Mouse (Mus musculus) forebrain, embryonic 12.5 days (tissue): ENCODE data around the gene Mdh1b. TPM values are rescaled to one million over a fixed set of nuclear protein-coding genes. Genes with fewer than 3 reads are reported as not detected.

Source experiments
- ATAC-seq: fragments of 200-750 bp; cut with Nextera tagmentation; 2 replicates; pipeline ENCODE4 v1.8.0; 2017; ENCODE audit warnings: moderate TSS enrichment; ENCODE audit not compliant: low FRiP score
- H3K27ac ChIP-seq: fragments of 300-500 bp; sonication (generic); 2 replicates; pipeline ENCODE4 v1.5.1; 2016; ENCODE audit warnings: mild to moderate bottlenecking
- H3K27me3 ChIP-seq: fragments of 300-500 bp; sonication (generic); 2 replicates; pipeline ENCODE4 v1.6.1; 2016; ENCODE audit warnings: mild to moderate bottlenecking
- H3K36me3 ChIP-seq: fragments of 300-500 bp; sonication (generic); replicated peaks from 2 replicates; pipeline ENCODE4 v1.6.1; 2016; ENCODE audit warnings: mild to moderate bottlenecking
- H3K4me1 ChIP-seq: fragments of 300-500 bp; sonication (generic); 2 replicates; pipeline ENCODE4 v1.6.1; 2016
- H3K4me2 ChIP-seq: fragments of 300-500 bp; sonication (generic); 2 replicates; pipeline ENCODE4 v1.6.1; 2016; ENCODE audit warnings: mild to moderate bottlenecking, moderate library complexity
- H3K4me3 ChIP-seq: fragments of 300-500 bp; sonication (generic); replicated peaks from 2 replicates; pipeline ENCODE4 v1.5.1; 2016; ENCODE audit warnings: mild to moderate bottlenecking
- H3K9ac ChIP-seq: fragments of 300-500 bp; sonication (generic); 2 replicates; pipeline ENCODE4 v1.6.1; 2016; ENCODE audit warnings: mild to moderate bottlenecking
- H3K9me3 ChIP-seq: fragments of 300-500 bp; sonication (generic); 2 replicates; pipeline ENCODE4 v1.6.1; 2016
- WGBS: fragments of 180-500 bp; shearing (Covaris S2); methylation state at CpG from one replicate; pipeline ENCODE4 v1.1.7; 2016; 5-methylcytosine and 5-hydroxymethylcytosine counted together
- polyA plus RNA-seq: library from polyadenylated mRNA; unstranded; fragments of >200 nt; fragmentation: Nextera tagmentation; extraction: Ambion mirVana; gene quantifications from 2 replicates; pipeline ENCODE4 v1.2.1, GENCODE M21; 2016

Mdh1b gene
- 0.33 and 0.42 TPM in 2 replicates for polyA plus RNA-seq

GRCm38 (mm10) chr1:63730240-63730771, at the start of gene Mdh1b, which contains the start of gene Fastkd2:
Gene Mdh1b, minus strand, starts transcription at chr1:63730318.
Gene Fastkd2, plus strand, starts transcription at chr1:63730614.
- ATAC-seq, result peak; percentile 96
- Histone ChIP-seq H3K27me3 (peaks cover 7% of the 10 kb centered on the region), H3K4me1 (peaks cover 16% of the 10 kb centered on the region), H3K9ac (peak within 1 kb of the TSS; percentile 56), H3K36me3 (no peaks in the 10 kb centered on the region), H3K27ac (no peak within 1 kb of the TSS), H3K4me2 (peak within 1 kb of the TSS; percentile 65), H3K4me3 (peak within 1 kb of the TSS; percentile 58), H3K9me3 (no peaks in the 10 kb centered on the region)
- under 1% methylated on average over 31 of the region's 31 CpGs for whole genome bisulfite sequencing

GRCm38 (mm10) chr1:63776902-63777630, 46.9 kb upstream of the Mdh1b start:
- Histone ChIP-seq H3K36me3 (no peaks in the 10 kb centered on the region), H3K4me1 (no peaks in the 10 kb centered on the region), H3K9ac (no peak overlapping the region), H3K27ac (no peak overlapping the region), H3K9me3 (0 out of 2 replicates have a peak, but pooled peaks cover 4% of the 10 kb centered on the region), H3K27me3 (no peaks in the 10 kb centered on the region), H3K4me3 (no peak overlapping the region), H3K4me2 (no peak overlapping the region)
- ATAC-seq, result no peak
- 75% methylated on average over 4 of the region's 4 CpGs for WGBS

- Histone ChIP-seq H3K27ac (no peak overlapping the region), H3K4me3 (no peak overlapping the region), H3K27me3 (no peaks in the 10 kb centered on the region), H3K9me3 (0 out of 2 replicates have a peak, but pooled peaks cover 4% of the 10 kb centered on the region), H3K9ac (no peak overlapping the region), H3K4me2 (no peak overlapping the region), H3K36me3 (no peaks in the 10 kb centered on the region), H3K4me1 (no peaks in the 10 kb centered on the region)
- no peak for ATAC-seq
- 76% methylated on average over 1 of the region's 1 CpGs for WGBS
Observed at GRCm38 (mm10) chr1:63776396-63776795, 46.3 kb upstream of the Mdh1b start.

- H3K9me3 ChIP-seq, result 0 out of 2 replicates have a peak, but pooled peaks cover 4% of the 10 kb centered on the region
- no peak overlapping the region for H3K9ac ChIP-seq
- H3K27me3 ChIP-seq, result no peaks in the 10 kb centered on the region
- ATAC-seq, result no peak
- no peaks in the 10 kb centered on the region for H3K36me3 ChIP-seq
- peaks cover 14% of the 10 kb centered on the region for H3K4me1 ChIP-seq
- WGBS, result 59% methylated on average over 7 of the region's 7 CpGs
- no peak overlapping the region for H3K4me3 ChIP-seq
- H3K27ac ChIP-seq, result no peak overlapping the region
- no peak overlapping the region for H3K4me2 ChIP-seq
Observed at GRCm38 (mm10) chr1:63770309-63770708, 40.2 kb upstream of the Mdh1b start.

- Histone ChIP-seq H3K36me3 (no peaks in the 10 kb centered on the region), H3K27me3 (no peaks in the 10 kb centered on the region), H3K4me1 (peaks cover 20% of the 10 kb centered on the region), H3K9me3 (no peaks in the 10 kb centered on the region), H3K4me3 (no peak within 1 kb of the TSS), H3K27ac (no peak within 1 kb of the TSS), H3K4me2 (no peak within 1 kb of the TSS), H3K9ac (no peak within 1 kb of the TSS)
- no peak for ATAC-seq
- WGBS, result 84% methylated on average over 5 of the region's 5 CpGs
Observed at GRCm38 (mm10) chr1:63769167-63769566, 39.0 kb upstream of the Mdh1b start, which contains the start of gene 4933402D24Rik. Gene 4933402D24Rik, minus strand, starts transcription at chr1:63769267.

GRCm38 (mm10) chr1:63768112-63768511, 38.0 kb upstream of the Mdh1b start:
- Histone ChIP-seq H3K27ac (no peak overlapping the region), H3K4me2 (no peak overlapping the region), H3K36me3 (no peaks in the 10 kb centered on the region), H3K9me3 (no peaks in the 10 kb centered on the region), H3K4me3 (no peak overlapping the region), H3K27me3 (no peaks in the 10 kb centered on the region), H3K4me1 (peaks cover 30% of the 10 kb centered on the region), H3K9ac (no peak overlapping the region)
- ATAC-seq, result no peak
- 79% methylated on average over 8 of the region's 8 CpGs for WGBS

- 53% methylated on average over 7 of the region's 7 CpGs for WGBS
- Histone ChIP-seq H3K4me2 (peak overlapping the region; percentile 10; the same call in 1 of the 2 replicates), H3K27ac (peak overlapping the region; percentile 81), H3K9me3 (no peaks in the 10 kb centered on the region), H3K9ac (no peak overlapping the region), H3K4me1 (peaks cover 30% of the 10 kb centered on the region), H3K27me3 (no peaks in the 10 kb centered on the region), H3K36me3 (no peaks in the 10 kb centered on the region), H3K4me3 (no peak overlapping the region)
- no peak for ATAC-seq
Observed at GRCm38 (mm10) chr1:63764395-63764794, 34.3 kb upstream of the Mdh1b start.

- peaks cover 30% of the 10 kb centered on the region for H3K4me1 ChIP-seq
- WGBS, result 11% methylated on average over 7 of the region's 7 CpGs
- peak; percentile 57 for ATAC-seq
- no peaks in the 10 kb centered on the region for H3K36me3 ChIP-seq
- H3K27me3 ChIP-seq, result no peaks in the 10 kb centered on the region
- peak overlapping the region; percentile 10; the same call in 1 of the 2 replicates for H3K4me2 ChIP-seq
- H3K9ac ChIP-seq, result no peak overlapping the region
- peak overlapping the region; percentile 81 for H3K27ac ChIP-seq
- H3K4me3 ChIP-seq, result no peak overlapping the region
- H3K9me3 ChIP-seq, result no peaks in the 10 kb centered on the region
Observed at GRCm38 (mm10) chr1:63763881-63764386, 33.8 kb upstream of the Mdh1b start.

- Histone ChIP-seq H3K9ac (no peak overlapping the region), H3K27me3 (no peaks in the 10 kb centered on the region), H3K27ac (peak overlapping the region; percentile 81), H3K4me2 (no peak overlapping the region), H3K4me3 (no peak overlapping the region), H3K36me3 (no peaks in the 10 kb centered on the region), H3K4me1 (peaks cover 30% of the 10 kb centered on the region), H3K9me3 (no peaks in the 10 kb centered on the region)
- ATAC-seq, result peak; percentile 86
- WGBS, result 4% methylated on average over 3 of the region's 3 CpGs
Observed at GRCm38 (mm10) chr1:63763212-63763694, 33.1 kb upstream of the Mdh1b start.

GRCm38 (mm10) chr1:63756005-63756404, 25.9 kb upstream of the Mdh1b start:
- 56% methylated on average over 2 of the region's 2 CpGs for WGBS
- ATAC-seq, result no peak
- H3K9ac ChIP-seq, result no peak overlapping the region
- no peaks in the 10 kb centered on the region for H3K27me3 ChIP-seq
- H3K4me1 ChIP-seq, result no peaks in the 10 kb centered on the region
- H3K36me3 ChIP-seq, result peaks cover 15% of the 10 kb centered on the region
- no peak overlapping the region for H3K4me3 ChIP-seq
- H3K27ac ChIP-seq, result no peak overlapping the region
- no peak overlapping the region for H3K4me2 ChIP-seq
- no peaks in the 10 kb centered on the region for H3K9me3 ChIP-seq

GRCm38 (mm10) chr1:63729796-63730195, 322 bp downstream of the Mdh1b start:
- Histone ChIP-seq H3K4me2 (peak overlapping the region; percentile 65), H3K9me3 (no peaks in the 10 kb centered on the region), H3K27me3 (peaks cover 7% of the 10 kb centered on the region), H3K4me1 (peaks cover 16% of the 10 kb centered on the region), H3K27ac (no peak overlapping the region), H3K36me3 (no peaks in the 10 kb centered on the region), H3K9ac (peak overlapping the region; percentile 56; the same call in 1 of the 2 replicates), H3K4me3 (peak overlapping the region; percentile 58)
- no peak for ATAC-seq
- WGBS, result 40% methylated on average over 8 of the region's 8 CpGs

- ATAC-seq, result no peak
- H3K9me3 ChIP-seq, result no peaks in the 10 kb centered on the region
- WGBS, result 76% methylated on average over 7 of the region's 7 CpGs
- no peaks in the 10 kb centered on the region for H3K36me3 ChIP-seq
- H3K4me3 ChIP-seq, result no peak overlapping the region
- no peak overlapping the region for H3K4me2 ChIP-seq
- H3K27ac ChIP-seq, result no peak overlapping the region
- H3K27me3 ChIP-seq, result no peaks in the 10 kb centered on the region
- no peak overlapping the region for H3K9ac ChIP-seq
- no peaks in the 10 kb centered on the region for H3K4me1 ChIP-seq
Observed at GRCm38 (mm10) chr1:63720161-63720560, 10.0 kb downstream of the Mdh1b start.
